Mouse (Mus musculus) cerebellum, postnatal 25 days (tissue): Measurements from ENCODE around the gene Plekha1.

Source experiments
- DNase-seq, 2 experiments: peaks; one replicate each; pipeline ENCODE4 v3.0.0; 2021; ENCODE audit warnings: mixed read lengths in 2 of 2

Plekha1 gene

GRCm38 (mm10) chr7:130959868-130960267 lies 94.3 kb downstream of the Plekha1 start:
- DNase-seq, result no peak

GRCm38 (mm10) chr7:130961429-130961828 lies 95.9 kb downstream of the Plekha1 start:
- DNase-seq, result no peak
